Mouse (Mus musculus): ENCODE measurements around the gene D1Ertd622e. TPM values are rescaled to one million over a fixed set of nuclear protein-coding genes. Genes with fewer than 3 reads are reported as not detected.

Gene D1Ertd622e
- polyA plus RNA-seq, 1 experiment from 2014 or later = 63.0 TPM

- Histone ChIP-seq H3K4me1 (peaks cover 31% of the 10 kb centered on the region), H3K36me3 (no peaks in the 10 kb centered on the region), H3K27me3 (replicated peaks) (no peaks in the 10 kb centered on the region), H3K27ac (replicated peaks) (peak overlapping the region; percentile 99), H3K9ac (replicated peaks) (peak overlapping the region; percentile 96), H3K4me3 (replicated peaks) (peak overlapping the region; percentile 91), H3K4me2 (peak overlapping the region; percentile 71), H3K9me3 (replicated peaks) (no peaks in the 10 kb centered on the region)
- WGBS = 18% methylated on average over 7 of the region's 7 CpGs
- ATAC-seq (ENCODE audit: low FRiP score) = no peak
Measured at GRCm38 (mm10) chr1:97662324-97662723, 450 bp upstream of the D1Ertd622e start.

GRCm38 (mm10) chr1:97660687-97661405 is 1.0 kb downstream of the D1Ertd622e start:
- Histone ChIP-seq H3K27me3 (replicated peaks) (no peaks in the 10 kb centered on the region), H3K36me3 (no peaks in the 10 kb centered on the region), H3K27ac (replicated peaks) (peak overlapping the region; percentile 99), H3K9me3 (replicated peaks) (no peaks in the 10 kb centered on the region), H3K4me1 (peaks cover 41% of the 10 kb centered on the region), H3K4me2 (peak overlapping the region; percentile 71), H3K4me3 (replicated peaks) (peak overlapping the region; percentile 91), H3K9ac (replicated peaks) (peak overlapping the region; percentile 96)
- under 1% methylated on average over 89 of the region's 93 CpGs for WGBS
- ATAC-seq (ENCODE audit: low FRiP score) = peak; percentile 15

- peak overlapping the region; percentile 91 for H3K4me3 ChIP-seq (replicated peaks)
- H3K4me1 ChIP-seq = peaks cover 55% of the 10 kb centered on the region
- H3K27me3 ChIP-seq (replicated peaks) = no peaks in the 10 kb centered on the region
- peak overlapping the region; percentile 96 for H3K9ac ChIP-seq (replicated peaks)
- no peaks in the 10 kb centered on the region for H3K36me3 ChIP-seq
- H3K27ac ChIP-seq (replicated peaks) = 0 out of 2 replicates have a peak overlapping the region, but pooled peaks have one; percentile 99
- WGBS = 51% methylated on average over 7 of the region's 7 CpGs
- peak overlapping the region; percentile 71 for H3K4me2 ChIP-seq
- ATAC-seq (ENCODE audit: low FRiP score) = no peak
- no peaks in the 10 kb centered on the region for H3K9me3 ChIP-seq (replicated peaks)
Measured at GRCm38 (mm10) chr1:97659405-97659804, 2.5 kb downstream of the D1Ertd622e start.

GRCm38 (mm10) chr1:97657786-97658185 is 4.1 kb downstream of the D1Ertd622e start:
- no peak for ATAC-seq (ENCODE audit: low FRiP score)
- H3K27me3 ChIP-seq (replicated peaks) = no peaks in the 10 kb centered on the region
- 65% methylated on average over 2 of the region's 2 CpGs for WGBS
- no peak overlapping the region for H3K27ac ChIP-seq (replicated peaks)
- H3K36me3 ChIP-seq = no peaks in the 10 kb centered on the region; the same call in 1 of the 2 replicates
- no peaks in the 10 kb centered on the region for H3K9me3 ChIP-seq (replicated peaks)
- peaks cover 64% of the 10 kb centered on the region for H3K4me1 ChIP-seq
- H3K9ac ChIP-seq (replicated peaks) = no peak overlapping the region
- peak overlapping the region; percentile 71 for H3K4me2 ChIP-seq
- no peak overlapping the region for H3K4me3 ChIP-seq (replicated peaks)

GRCm38 (mm10) chr1:97657201-97657600 is 4.7 kb downstream of the D1Ertd622e start:
- WGBS = 77% methylated on average over 2 of the region's 2 CpGs

GRCm38 (mm10) chr1:97654397-97654975 is 7.4 kb downstream of the D1Ertd622e start:
- no peak overlapping the region for H3K27ac ChIP-seq (replicated peaks)
- no peaks in the 10 kb centered on the region for H3K9me3 ChIP-seq (replicated peaks)
- no peaks in the 10 kb centered on the region for H3K27me3 ChIP-seq (replicated peaks)
- no peaks in the 10 kb centered on the region; the same call in 1 of the 2 replicates for H3K36me3 ChIP-seq
- WGBS = 64% methylated on average over 6 of the region's 6 CpGs
- H3K4me2 ChIP-seq = no peak overlapping the region
- 0 out of 2 replicates have a peak, but pooled peaks have one; percentile 30 for ATAC-seq (ENCODE audit: low FRiP score)
- peaks cover 66% of the 10 kb centered on the region for H3K4me1 ChIP-seq
- H3K4me3 ChIP-seq (replicated peaks) = no peak overlapping the region
- no peak overlapping the region for H3K9ac ChIP-seq (replicated peaks)

More at GRCm38 (mm10) chr1:97657201-97657600, 4.7 kb downstream of the D1Ertd622e start:
- Histone ChIP-seq H3K9me3 (replicated peaks) (no peaks in the 10 kb centered on the region), H3K4me1 (peaks cover 63% of the 10 kb centered on the region), H3K4me3 (replicated peaks) (no peak overlapping the region), H3K27ac (replicated peaks) (no peak overlapping the region), H3K36me3 (no peaks in the 10 kb centered on the region; the same call in 1 of the 2 replicates), H3K27me3 (replicated peaks) (no peaks in the 10 kb centered on the region), H3K4me2 (peak overlapping the region; percentile 71; the same call in 1 of the 2 replicates), H3K9ac (replicated peaks) (no peak overlapping the region)
- no peak for ATAC-seq (ENCODE audit: low FRiP score)

- no peak overlapping the region for H3K27ac ChIP-seq (replicated peaks)
Measured at GRCm38 (mm10) chr1:97650553-97651123, 11.2 kb downstream of the D1Ertd622e start.

GRCm38 (mm10) chr1:97650072-97650471 is 11.8 kb downstream of the D1Ertd622e start:
- no peak overlapping the region for H3K9ac ChIP-seq (replicated peaks)
- 58% methylated on average over 6 of the region's 6 CpGs for WGBS
- ATAC-seq (ENCODE audit: low FRiP score) = no peak

More at GRCm38 (mm10) chr1:97650553-97651123, 11.2 kb downstream of the D1Ertd622e start:
- Histone ChIP-seq H3K9me3 (replicated peaks) (no peaks in the 10 kb centered on the region), H3K36me3 (peaks cover 7% of the 10 kb centered on the region), H3K27me3 (replicated peaks) (no peaks in the 10 kb centered on the region), H3K4me2 (no peak overlapping the region), H3K4me3 (replicated peaks) (no peak overlapping the region), H3K9ac (replicated peaks) (no peak overlapping the region), H3K4me1 (peaks cover 36% of the 10 kb centered on the region)
- 87% methylated on average over 3 of the region's 3 CpGs for WGBS
- no peak for ATAC-seq (ENCODE audit: low FRiP score)

GRCm38 (mm10) chr1:97647037-97647436 is 14.8 kb downstream of the D1Ertd622e start:
- Histone ChIP-seq H3K9me3 (replicated peaks) (no peaks in the 10 kb centered on the region), H3K36me3 (peaks cover 20% of the 10 kb centered on the region), H3K4me2 (no peak overlapping the region), H3K27ac (replicated peaks) (no peak overlapping the region), H3K4me1 (peaks cover 13% of the 10 kb centered on the region; the same call in 1 of the 2 replicates), H3K27me3 (replicated peaks) (no peaks in the 10 kb centered on the region), H3K4me3 (replicated peaks) (no peak overlapping the region), H3K9ac (replicated peaks) (no peak overlapping the region)
- no peak for ATAC-seq (ENCODE audit: low FRiP score)
- 91% methylated on average over 1 of the region's 1 CpGs for WGBS

More at GRCm38 (mm10) chr1:97650072-97650471, 11.8 kb downstream of the D1Ertd622e start:
- H3K36me3 ChIP-seq = peaks cover 12% of the 10 kb centered on the region
- H3K9me3 ChIP-seq (replicated peaks) = no peaks in the 10 kb centered on the region
- no peak overlapping the region for H3K27ac ChIP-seq (replicated peaks)
- H3K27me3 ChIP-seq (replicated peaks) = no peaks in the 10 kb centered on the region
- no peak overlapping the region for H3K4me2 ChIP-seq
- no peak overlapping the region for H3K4me3 ChIP-seq (replicated peaks)
- H3K4me1 ChIP-seq = peaks cover 31% of the 10 kb centered on the region

- 91% methylated on average over 8 of the region's 8 CpGs for WGBS
- H3K9ac ChIP-seq (replicated peaks) = no peak overlapping the region
- no peak overlapping the region for H3K27ac ChIP-seq (replicated peaks)
- no peak for ATAC-seq (ENCODE audit: low FRiP score)
- H3K9me3 ChIP-seq (replicated peaks) = no peaks in the 10 kb centered on the region
- no peak overlapping the region for H3K4me3 ChIP-seq (replicated peaks)
- H3K27me3 ChIP-seq (replicated peaks) = no peaks in the 10 kb centered on the region
- H3K4me2 ChIP-seq = no peak overlapping the region
- 0 out of 2 replicates have a peak, but pooled peaks cover 3% of the 10 kb centered on the region for H3K36me3 ChIP-seq
- H3K4me1 ChIP-seq = peaks cover 6% of the 10 kb centered on the region; the same call in 1 of the 2 replicates
Measured at GRCm38 (mm10) chr1:97634104-97634503, 27.8 kb downstream of the D1Ertd622e start.

- peaks cover 10% of the 10 kb centered on the region; the same call in 1 of the 2 replicates for H3K4me1 ChIP-seq
- H3K27ac ChIP-seq (replicated peaks) = no peak overlapping the region
- H3K27me3 ChIP-seq (replicated peaks) = no peaks in the 10 kb centered on the region
- 94% methylated on average over 11 of the region's 11 CpGs for WGBS
- ATAC-seq (ENCODE audit: low FRiP score) = no peak
- no peak overlapping the region for H3K4me2 ChIP-seq
- no peak overlapping the region for H3K9ac ChIP-seq (replicated peaks)
- H3K36me3 ChIP-seq = 0 out of 2 replicates have a peak, but pooled peaks cover 3% of the 10 kb centered on the region
- no peaks in the 10 kb centered on the region for H3K9me3 ChIP-seq (replicated peaks)
- no peak overlapping the region for H3K4me3 ChIP-seq (replicated peaks)
Measured at GRCm38 (mm10) chr1:97632545-97633256, 29.2 kb downstream of the D1Ertd622e start.

Data from neural tube, embryonic 15.5 days (tissue).